Mouse (Mus musculus) layer of hippocampus, postnatal 36 days (tissue): ENCODE data around the gene Stard5. TPM values are rescaled to one million over a fixed set of nuclear protein-coding genes. Genes with fewer than 3 reads are reported as not detected.

ENCODE experiments used
- DNase-seq, 2 experiments: peaks; one replicate each; pipeline ENCODE4 v3.0.0; 2022
- total RNA-seq, 2 experiments: library from RNA; stranded (reverse); gene quantifications; 2 replicates each; pipeline ENCODE4 v1.2.3; 2021

Gene Stard5
- total RNA-seq, 2 experiments from 2014 or later = 17.2 to 18.1 TPM

DNA sequence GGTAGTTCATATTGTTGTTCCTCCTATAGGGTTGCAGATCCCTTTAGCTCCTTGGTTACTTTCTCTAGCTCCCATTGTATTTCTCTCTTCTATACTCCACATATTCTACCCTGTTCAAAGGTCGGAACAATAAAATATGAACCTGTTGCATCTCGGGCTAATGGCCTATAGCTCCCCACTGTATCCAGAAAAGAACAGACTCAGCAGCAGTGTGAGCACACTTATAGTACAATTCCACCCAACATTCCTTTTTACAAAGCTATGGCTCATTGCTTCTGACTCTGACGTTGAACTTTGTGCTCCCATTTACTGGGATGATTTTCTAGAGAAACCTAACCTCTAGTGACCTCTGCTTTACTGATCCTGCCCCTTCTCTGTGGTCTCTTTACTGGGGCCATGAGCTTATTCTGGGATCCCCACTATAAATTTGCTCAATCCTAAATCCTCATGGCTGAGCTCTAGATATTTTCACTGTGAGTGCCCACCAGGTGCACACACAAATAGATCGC lies 34.4 kb downstream of the Stard5 start:
- no peak for DNase-seq

DNA sequence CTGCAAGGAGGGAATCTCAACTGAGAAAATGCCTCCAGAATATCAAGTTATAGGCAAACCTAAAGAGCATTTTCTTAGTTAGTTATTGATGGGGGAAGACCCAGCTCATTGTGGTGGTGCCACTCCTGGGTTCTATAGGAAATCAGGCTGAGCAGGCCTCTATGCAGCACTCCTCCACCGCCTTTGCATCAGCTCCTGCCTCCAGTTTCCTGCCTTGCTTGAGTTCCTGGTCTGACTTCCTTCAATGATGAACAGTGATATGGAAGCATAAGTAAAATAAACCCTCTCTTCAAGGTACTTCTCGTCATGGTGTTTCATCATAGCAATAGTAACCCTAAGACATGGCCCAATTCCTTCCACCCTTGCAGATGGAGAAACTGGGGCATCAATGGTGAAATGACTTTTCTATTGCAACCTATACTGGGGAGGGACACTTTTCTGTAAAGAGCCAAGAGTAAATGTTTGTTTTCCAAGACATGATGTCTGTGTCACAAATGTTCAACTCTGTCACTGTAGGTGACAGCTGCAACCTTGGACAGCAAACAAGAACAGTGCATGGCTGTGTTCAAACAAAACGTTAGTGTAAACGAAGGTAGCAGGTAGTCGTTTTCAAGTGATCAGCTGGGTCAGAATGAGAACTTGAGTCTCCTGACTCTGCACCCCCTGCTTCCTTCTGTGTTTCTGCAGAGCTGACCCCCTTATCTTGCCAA lies 36.3 kb downstream of the Stard5 start:
- no peak for DNase-seq

DNA sequence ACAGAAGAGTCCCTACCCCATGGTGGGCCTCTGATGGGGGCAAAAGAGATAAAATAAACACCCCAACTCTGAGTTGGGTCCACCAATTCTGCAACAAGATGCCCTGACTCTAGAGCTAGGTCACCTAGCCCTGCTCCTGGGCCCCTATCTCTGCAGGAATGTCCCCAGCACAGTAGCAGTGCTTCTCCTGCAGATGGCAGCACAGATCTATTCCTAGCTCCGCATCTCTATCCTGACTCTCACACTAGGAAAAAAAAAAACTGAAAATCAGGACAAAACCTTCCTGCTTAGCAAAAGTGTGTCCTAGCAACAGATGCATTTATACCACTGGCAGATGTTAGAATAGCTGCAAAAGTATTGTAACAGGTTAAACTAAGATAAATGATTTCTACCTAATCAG lies 37.0 kb downstream of the Stard5 start:
- peak in 1 of 2 experiments; percentile 56 for DNase-seq

DNA sequence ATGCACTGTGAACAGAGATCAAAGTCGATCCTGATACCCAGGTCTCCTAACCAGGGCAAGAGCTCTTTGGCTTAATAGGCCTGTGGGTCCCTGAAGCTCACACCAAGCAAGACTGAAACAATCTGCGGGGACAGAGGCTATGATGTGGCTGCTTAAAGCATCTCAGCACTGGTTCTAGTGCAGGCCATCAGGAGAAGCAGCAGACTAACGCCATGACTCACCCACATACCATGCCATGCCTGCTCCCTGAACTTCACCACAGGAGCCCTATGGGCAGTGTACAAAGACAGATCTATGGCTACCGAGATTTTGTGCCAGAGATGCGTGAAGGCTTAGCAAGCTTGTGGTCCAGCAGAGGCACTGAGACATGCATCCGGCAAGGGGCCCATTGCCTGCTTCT lies 39.8 kb downstream of the Stard5 start:
- no peak for DNase-seq

DNA sequence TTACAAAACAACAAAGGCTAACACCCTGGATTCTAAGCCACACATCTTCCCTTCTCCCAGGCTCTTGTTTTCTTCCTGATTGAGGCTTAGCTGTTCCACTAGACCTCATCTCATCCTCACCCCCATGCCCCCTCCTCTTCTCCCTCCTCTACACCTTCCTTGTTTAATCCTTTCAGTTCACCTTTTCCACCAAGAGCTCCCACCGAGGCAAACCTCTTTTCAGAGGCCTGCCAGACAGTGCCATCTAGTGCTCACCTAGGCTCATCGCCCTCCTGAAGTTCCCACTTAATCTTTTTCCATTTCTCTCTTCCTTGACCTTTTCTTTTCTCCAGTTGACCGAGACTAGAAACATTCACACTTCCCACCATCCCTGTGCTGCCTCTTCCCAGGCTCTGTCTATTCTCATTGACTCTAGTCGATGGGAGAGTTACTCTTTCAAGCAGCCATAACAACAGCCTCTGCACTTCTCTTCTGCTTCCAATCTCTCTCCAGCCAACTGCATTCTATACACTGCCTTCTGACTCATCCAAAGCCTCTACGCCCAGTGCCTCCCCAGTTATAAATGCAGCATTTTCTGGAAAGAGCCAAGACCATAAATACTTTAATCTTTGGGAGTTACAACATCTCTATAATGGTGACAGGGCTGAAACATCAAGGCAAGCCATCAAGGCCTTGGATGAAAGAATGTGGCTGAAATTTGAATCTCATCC lies 43.9 kb downstream of the Stard5 start:
- DNase-seq = peak in 1 of 2 experiments; percentile 27

DNA sequence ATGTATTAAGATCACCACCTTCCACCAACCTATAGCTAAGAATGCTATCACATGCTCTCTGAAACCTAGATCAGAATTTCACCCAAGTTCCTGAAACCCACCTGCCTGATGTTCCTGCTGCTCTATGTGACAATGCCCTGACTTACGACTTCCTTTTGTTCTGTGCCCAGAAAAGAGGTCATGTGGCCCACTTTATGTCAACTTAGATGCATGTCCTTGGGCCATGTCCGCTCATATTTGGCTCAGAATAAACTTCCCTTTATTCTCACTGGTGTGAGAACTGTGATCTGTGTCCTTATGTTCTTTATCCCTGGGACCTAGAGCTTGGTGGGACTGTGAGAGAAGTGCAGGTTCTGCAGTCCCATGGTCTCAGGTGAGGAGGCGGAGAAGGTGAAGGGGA lies 45.5 kb downstream of the Stard5 start:
- no peak for DNase-seq

DNA sequence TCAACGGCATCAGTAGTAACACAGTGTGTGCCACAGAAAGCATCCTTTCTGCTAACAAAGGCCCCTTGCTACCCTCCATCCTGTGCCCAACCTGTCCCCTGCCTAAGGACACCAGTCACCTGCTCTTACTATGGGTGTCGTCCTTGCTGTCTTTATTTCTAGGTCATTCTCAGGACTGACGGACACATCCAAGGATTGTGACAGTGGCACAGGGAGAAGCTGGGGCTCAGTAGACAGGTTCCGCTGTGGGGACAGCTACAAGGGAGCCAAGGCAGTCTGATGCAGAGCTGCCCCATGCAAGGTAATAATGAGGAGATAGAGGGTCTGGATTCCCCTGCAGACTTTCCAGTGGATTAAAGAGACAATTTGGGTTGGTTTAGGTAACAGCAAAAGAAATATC lies 46.7 kb downstream of the Stard5 start:
- DNase-seq = no peak

DNA sequence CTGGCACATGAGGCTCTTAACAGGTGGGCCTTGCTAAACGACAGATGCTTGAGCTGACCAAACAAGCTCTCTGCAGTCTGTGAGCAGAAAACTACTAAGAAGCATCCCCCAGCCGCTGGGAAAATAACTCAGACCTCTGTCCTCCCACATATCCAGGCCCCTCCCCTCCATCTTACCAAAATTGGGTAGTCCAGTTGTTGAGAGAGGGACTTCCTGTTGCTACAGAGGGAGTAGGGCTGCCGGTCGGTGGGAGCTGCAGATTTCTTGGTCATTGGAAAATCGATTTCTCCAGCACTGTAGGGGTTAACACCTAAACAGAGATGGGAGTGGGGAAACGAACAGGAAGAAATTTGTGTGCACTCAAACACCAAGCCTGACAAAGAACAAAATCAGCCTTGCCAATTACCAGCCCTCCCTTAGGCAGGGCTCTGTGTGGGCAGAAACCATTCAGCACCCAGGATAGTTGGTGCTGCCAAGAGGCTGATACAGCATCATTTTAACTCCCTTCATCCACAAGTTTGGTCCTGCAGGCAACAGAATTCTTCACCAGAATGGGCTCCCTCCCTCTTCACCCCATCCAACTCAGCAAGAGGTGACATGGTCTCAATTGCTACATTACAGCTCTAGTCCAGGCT lies 51.0 kb downstream of the Stard5 start:
- DNase-seq = no peak

DNA sequence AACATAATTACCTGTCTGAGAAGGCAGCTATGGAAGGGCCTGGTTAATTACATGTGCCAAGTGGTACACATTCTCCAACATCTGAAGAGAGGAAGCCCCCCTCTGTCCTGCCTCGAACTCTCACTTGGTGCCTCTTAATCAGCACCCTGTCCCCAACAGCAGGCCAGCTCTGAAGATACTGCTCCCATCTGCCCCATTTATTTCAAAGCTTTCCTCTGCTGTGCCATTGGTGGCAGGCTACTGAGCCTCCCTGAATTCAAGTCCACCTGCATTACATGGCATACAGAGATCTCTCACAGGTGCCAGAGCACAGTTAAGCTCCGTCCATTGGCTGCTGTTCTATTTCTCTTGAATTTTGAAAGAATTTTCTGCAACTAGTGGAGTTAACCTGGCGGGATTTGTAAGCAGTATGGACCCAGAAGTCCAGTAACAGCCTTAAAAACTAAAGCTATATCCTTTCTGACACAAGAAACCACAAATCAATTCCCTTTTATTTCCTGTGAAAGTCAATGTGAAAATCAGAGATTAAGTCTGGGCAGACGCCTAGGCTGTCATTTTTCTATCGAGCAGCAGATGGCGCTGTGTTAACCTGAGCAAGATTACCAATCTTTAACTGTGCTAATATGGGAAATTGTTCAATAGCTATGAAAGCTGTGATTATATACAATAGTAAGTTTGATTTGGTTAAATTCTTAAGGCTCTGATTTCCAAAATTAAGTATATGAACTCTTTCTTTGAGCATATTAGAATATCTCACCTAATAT lies 63.9 kb downstream of the Stard5 start:
- DNase-seq = no peak

DNA sequence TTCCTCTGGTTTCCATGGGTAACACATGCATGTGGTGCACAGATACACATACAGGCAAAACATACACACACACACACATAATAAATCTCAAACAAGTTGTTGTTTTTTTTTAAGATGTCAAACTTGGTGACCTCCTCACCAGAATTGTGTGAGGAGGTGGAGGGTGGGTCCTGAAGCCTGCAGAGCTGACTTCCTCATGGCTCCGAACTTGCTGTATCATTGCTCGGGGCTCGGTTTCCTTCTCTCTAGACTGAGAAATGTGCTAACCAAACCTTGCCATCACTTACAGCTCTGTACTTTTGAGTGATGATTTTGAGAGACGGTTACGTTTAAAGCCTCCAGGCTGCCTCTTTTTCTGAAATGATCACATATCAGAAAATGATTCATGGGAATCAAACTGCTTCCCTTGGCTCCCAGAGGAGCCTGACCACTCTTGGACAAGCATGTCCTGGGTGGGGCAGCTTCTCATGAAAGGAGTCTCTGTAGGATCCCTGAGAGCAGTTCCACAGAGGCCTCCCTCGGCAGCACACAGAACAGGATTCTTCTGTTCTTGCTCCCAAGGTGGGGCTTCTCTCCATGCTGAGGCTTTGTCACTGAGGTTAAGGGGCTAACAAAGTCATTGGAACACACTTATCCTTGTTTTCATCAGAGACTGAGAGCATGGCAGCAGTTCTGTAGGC lies 67.4 kb downstream of the Stard5 start:
- no peak for DNase-seq

Other genes starting within 250 kb of the Stard5 start
- under 1 TPM; 0.22 to 0.23 TPM for gene Tmc3, start 47.0 kb upstream of the Stard5 start, total RNA-seq
- gene Il16, start 113.8 kb downstream of the Stard5 start, total RNA-seq = 10 to 100 TPM; 58.8 to 63.9 TPM
- gene Cfap161, start 162.9 kb downstream of the Stard5 start, total RNA-seq = 1 to 10 TPM; 1.7 TPM